Comparison of ENCODE assay signal across 16 mouse cellular contexts in genomic region chr12:33962773-33963130, GRCm38 (mm10). TPM values are rescaled to one million over a fixed set of nuclear protein-coding genes. Genes with fewer than 3 reads are reported as not detected.
DNase-seq lines count a peak whose midpoint lies in the region; ATAC-seq and TF ChIP-seq lines count a peak whose summit lies in the region.
"Had no signal": no experiment of that assay in that cellular context is flagged by ENCODE, and none has a peak within 500 bp of the region (broad histone marks: within the 10 kb centered on the region; RNA-seq: fewer than 3 reads in every experiment).

No protein-coding gene starts in this region.

- peaks cover 46% of the 10 kb centered on the region for H3K4me1 ChIP-seq in forebrain, embryonic 10.5 days
- H3K4me1 ChIP-seq in forebrain, embryonic 13.5 days: peaks cover 23% of the 10 kb centered on the region
- peaks cover 24% of the 10 kb centered on the region for H3K4me1 ChIP-seq in hindbrain, embryonic 12.5 days
- H3K4me1 ChIP-seq in hindbrain, embryonic 14.5 days (replicated peaks; ENCODE audit: control insufficient read depth, insufficient read depth, low read length): peaks cover 2% of the 10 kb centered on the region; the same call in 1 of the 2 replicates
- H3K4me1 ChIP-seq in embryonic fibroblast, embryonic 13.5 days (ENCODE audit: control insufficient read depth, insufficient read depth, low read length): peaks cover 16% of the 10 kb centered on the region
- peaks cover 23% of the 10 kb centered on the region for H3K4me1 ChIP-seq in neural tube, embryonic 12.5 days

- H3K9me3 ChIP-seq in forebrain, embryonic 10.5 days: no peaks in the 10 kb centered on the region
- no peaks in the 10 kb centered on the region for H3K9me3 ChIP-seq in forebrain, embryonic 13.5 days (replicated peaks)
- no peaks in the 10 kb centered on the region for H3K9me3 ChIP-seq in hindbrain, embryonic 12.5 days (replicated peaks)
- H3K9me3 ChIP-seq in hindbrain, embryonic 14.5 days (ENCODE audit: control insufficient read depth, low read length): no peaks in the 10 kb centered on the region
- no peaks in the 10 kb centered on the region for H3K9me3 ChIP-seq in neural tube, embryonic 12.5 days
- H3K9me3 ChIP-seq: stomach, embryonic 15.5 days had no signal

- no peak overlapping the region for H3K4me2 ChIP-seq in forebrain, embryonic 13.5 days
- H3K4me2 ChIP-seq in hindbrain, embryonic 12.5 days (replicated peaks): peak overlapping the region; percentile 33
- H3K4me2 ChIP-seq in hindbrain, embryonic 14.5 days (replicated peaks): no peak overlapping the region
- peak overlapping the region; percentile 32; the same call in 1 of the 2 replicates for H3K4me2 ChIP-seq in neural tube, embryonic 12.5 days (replicated peaks)
- H3K4me2 ChIP-seq: lung, embryonic 14.5 days; stomach, embryonic 15.5 days had no signal

- ATAC-seq in forebrain, embryonic 13.5 days: no peak
- no peak for ATAC-seq in hindbrain, embryonic 12.5 days (ENCODE audit: low FRiP score)
- no peak for ATAC-seq in hindbrain, embryonic 14.5 days (ENCODE audit: low FRiP score)
- ATAC-seq in neural tube, embryonic 12.5 days (ENCODE audit: low FRiP score, low read depth): no peak
- no peak for ATAC-seq in monocyte, adult 5-6 weeks (replicated peaks; ENCODE audit: insufficient number of reproducible peaks, low FRiP score, low TSS enrichment, poor library complexity, severe bottlenecking)

- 4% methylated on average over 9 of the region's 9 CpGs for WGBS in forebrain, embryonic 10.5 days
- 2% methylated on average over 9 of the region's 9 CpGs for WGBS in forebrain, embryonic 13.5 days
- WGBS in hindbrain, embryonic 12.5 days: 8% methylated on average over 9 of the region's 9 CpGs
- 6% methylated on average over 9 of the region's 9 CpGs for WGBS in hindbrain, embryonic 14.5 days
- 3% methylated on average over 9 of the region's 9 CpGs for WGBS in neural tube, embryonic 12.5 days

- DNase-seq in forebrain, embryonic 10.5 days (ENCODE audit: extremely low spot score, low spot score): no peak
- no peak for DNase-seq in hindbrain, embryonic 14.5 days (ENCODE audit: low spot score)
- DNase-seq in embryo, embryonic 11 days: no peak
- DNase-seq: cerebellum, adult 2 months; heart, postnatal 36 days; kidney, adult 18-20 months; liver; lung, embryonic 14.5 days had no signal

- no peaks in the 10 kb centered on the region for H3K36me3 ChIP-seq in forebrain, embryonic 10.5 days (replicated peaks)
- no peaks in the 10 kb centered on the region for H3K36me3 ChIP-seq in forebrain, embryonic 13.5 days (ENCODE audit: poor library complexity, severe bottlenecking)
- no peaks in the 10 kb centered on the region for H3K36me3 ChIP-seq in hindbrain, embryonic 12.5 days
- H3K36me3 ChIP-seq in hindbrain, embryonic 14.5 days (replicated peaks; ENCODE audit: control insufficient read depth, insufficient read depth): no peaks in the 10 kb centered on the region
- no peaks in the 10 kb centered on the region for H3K36me3 ChIP-seq in neural tube, embryonic 12.5 days
- H3K36me3 ChIP-seq: stomach, embryonic 15.5 days had no signal

- no peak overlapping the region for H3K9ac ChIP-seq in forebrain, embryonic 13.5 days
- no peak overlapping the region for H3K9ac ChIP-seq in hindbrain, embryonic 12.5 days
- no peak overlapping the region for H3K9ac ChIP-seq in hindbrain, embryonic 14.5 days
- no peak overlapping the region for H3K9ac ChIP-seq in neural tube, embryonic 12.5 days
- H3K9ac ChIP-seq: lung, embryonic 14.5 days; stomach, embryonic 15.5 days had no signal

- H3K4me3 ChIP-seq in forebrain, embryonic 10.5 days: peak overlapping the region; percentile 67; the same call in 1 of the 2 replicates
- no peak overlapping the region for H3K4me3 ChIP-seq in forebrain, embryonic 13.5 days
- 0 out of 2 replicates have a peak overlapping the region, but pooled peaks have one; percentile 1 for H3K4me3 ChIP-seq in hindbrain, embryonic 12.5 days
- H3K4me3 ChIP-seq in hindbrain, embryonic 14.5 days (replicated peaks; ENCODE audit: low read length): no peak overlapping the region
- H3K4me3 ChIP-seq in embryonic fibroblast, embryonic 13.5 days (ENCODE audit: insufficient read depth, low read length): 0 out of 2 replicates have a peak overlapping the region, but pooled peaks have one; percentile 1
- H3K4me3 ChIP-seq in neural tube, embryonic 12.5 days: no peak overlapping the region
- H3K4me3 ChIP-seq: myocyte; stomach, embryonic 15.5 days had no signal

- TF ChIP-seq POLR2A in embryonic fibroblast, embryonic 13.5 days (IDR thresholded peaks at IDR 0.05; ENCODE audit: low read depth, low read length): no peak

- H3K27me3 ChIP-seq in forebrain, embryonic 10.5 days (ENCODE audit: poor library complexity, severe bottlenecking): peaks cover 100% of the 10 kb centered on the region
- peaks cover 94% of the 10 kb centered on the region for H3K27me3 ChIP-seq in forebrain, embryonic 13.5 days
- H3K27me3 ChIP-seq in hindbrain, embryonic 12.5 days: peaks cover 89% of the 10 kb centered on the region
- peaks cover 85% of the 10 kb centered on the region for H3K27me3 ChIP-seq in hindbrain, embryonic 14.5 days (ENCODE audit: control insufficient read depth, insufficient read depth, low read length)
- peaks cover 92% of the 10 kb centered on the region for H3K27me3 ChIP-seq in neural tube, embryonic 12.5 days (replicated peaks)

- TF ChIP-seq CTCF in embryonic fibroblast, embryonic 13.5 days (IDR thresholded peaks at IDR 0.05; ENCODE audit: borderline replicate concordance, insufficient read depth, low read length): no peak

- H3K27ac ChIP-seq in forebrain, embryonic 10.5 days: peak overlapping the region; percentile 41; the same call in 1 of the 2 replicates
- no peak overlapping the region for H3K27ac ChIP-seq in forebrain, embryonic 13.5 days
- H3K27ac ChIP-seq in hindbrain, embryonic 12.5 days: no peak overlapping the region
- H3K27ac ChIP-seq in hindbrain, embryonic 14.5 days: no peak overlapping the region
- peak overlapping the region; percentile 50 for H3K27ac ChIP-seq in embryonic fibroblast, embryonic 13.5 days (ENCODE audit: insufficient read depth, low read length)
- no peak overlapping the region for H3K27ac ChIP-seq in neural tube, embryonic 12.5 days
- H3K27ac ChIP-seq: stomach, embryonic 15.5 days had no signal

RNA-seq across cellular contexts. Expression of gene Twist1, which starts 5.3 kb away (rescaled TPM):
- polyA plus RNA-seq in forebrain, embryonic 10.5 days (2016; fragmentation: Nextera tagmentation; extraction: Ambion mirVana): 9.1 and 12.1 TPM in 2 replicates
- 0.62 and 0.73 TPM in 2 replicates for polyA plus RNA-seq in forebrain, embryonic 13.5 days (2015; fragmentation: Nextera tagmentation; extraction: Ambion mirVana)
- 30.9 and 37.0 TPM in 2 replicates for polyA plus RNA-seq in hindbrain, embryonic 12.5 days (2016; fragmentation: Nextera tagmentation; extraction: Ambion mirVana)
- polyA plus RNA-seq in hindbrain, embryonic 14.5 days (2014; fragmentation: Nextera tagmentation; extraction: Ambion mirVana): 1.5 and 1.9 TPM in 2 replicates
- 48.2 and 73.5 TPM in 2 replicates for polyA plus RNA-seq in embryonic fibroblast, embryonic 13.5 days (2011; ENCODE audit: insufficient read length, low read depth, missing spikeins)
- 13.1 and 15.5 TPM in 2 replicates for polyA plus RNA-seq in neural tube, embryonic 12.5 days (2016; fragmentation: Nextera tagmentation; extraction: Ambion mirVana)
- total RNA-seq in monocyte, adult 5-6 weeks (2017): not detected in 3 replicates

RNA-seq across cellular contexts. Expression of gene Ferd3l, which starts 34.5 kb away (rescaled TPM):
- 0.30 and 0.55 TPM in 2 replicates for polyA plus RNA-seq in forebrain, embryonic 10.5 days (2016; fragmentation: Nextera tagmentation; extraction: Ambion mirVana)
- not detected in 2 replicates for polyA plus RNA-seq in forebrain, embryonic 13.5 days (2015; fragmentation: Nextera tagmentation; extraction: Ambion mirVana)
- polyA plus RNA-seq in hindbrain, embryonic 12.5 days (2016; fragmentation: Nextera tagmentation; extraction: Ambion mirVana): 2.6 and 3.4 TPM in 2 replicates
- 0.68 TPM in 1 of 2 replicates, not detected in the other for polyA plus RNA-seq in hindbrain, embryonic 14.5 days (2014; fragmentation: Nextera tagmentation; extraction: Ambion mirVana)
- polyA plus RNA-seq in embryonic fibroblast, embryonic 13.5 days (2011; ENCODE audit: insufficient read length, low read depth, missing spikeins): not detected in 2 replicates
- 1.0 and 2.2 TPM in 2 replicates for polyA plus RNA-seq in neural tube, embryonic 12.5 days (2016; fragmentation: Nextera tagmentation; extraction: Ambion mirVana)
- total RNA-seq in monocyte, adult 5-6 weeks (2017): not detected in 3 replicates
- total RNA-seq: heart, postnatal 36 days had no signal
- polyA plus RNA-seq: cerebellum, adult 2 months; gonadal fat pad, adult 2 months; lung, embryonic 14.5 days; myocyte; stomach, embryonic 15.5 days had no signal

Comparison
In these comparisons a context has a peak if more than half of its experiments do, and no peak if none do; other contexts are left out.
1. H3K27ac ChIP-seq: peak in forebrain, embryonic 10.5 days (single experiment) and embryonic fibroblast, embryonic 13.5 days (single experiment); none in forebrain, embryonic 13.5 days (single experiment), hindbrain, embryonic 12.5 days (single experiment), hindbrain, embryonic 14.5 days (single experiment) and neural tube, embryonic 12.5 days (single experiment).
2. H3K4me3 ChIP-seq: peak in forebrain, embryonic 10.5 days (single experiment), hindbrain, embryonic 12.5 days (single experiment) and embryonic fibroblast, embryonic 13.5 days (single experiment); none in forebrain, embryonic 13.5 days (single experiment), hindbrain, embryonic 14.5 days (single experiment) and neural tube, embryonic 12.5 days (single experiment).
3. H3K4me2 ChIP-seq: peak in hindbrain, embryonic 12.5 days (single experiment) and neural tube, embryonic 12.5 days (single experiment); none in forebrain, embryonic 13.5 days (single experiment) and hindbrain, embryonic 14.5 days (single experiment).